Mouse (Mus musculus): ENCODE measurements around the gene Gm45808.

- TF ChIP-seq CTCF (IDR thresholded peaks at IDR 0.05; ENCODE audit: low read depth, low read length) = no peak
- TF ChIP-seq POLR2A (IDR thresholded peaks at IDR 0.05; ENCODE audit: borderline replicate concordance, low read depth, low read length) = no peak
Observed at GRCm38 (mm10) chr7:45518618-45519017, 32.0 kb upstream of the Gm45808 start.
